Mouse (Mus musculus) brain, embryonic 14.5 days (tissue): ENCODE measurements around the gene Hs3st6.

Experiments used
- CTCF ChIP-seq: fragments of 200-500 bp; IDR thresholded peaks from 2 replicates; pipeline ENCODE4 v1.5.1; 2012; ENCODE audit warnings: inconsistent platforms, mild to moderate bottlenecking, moderate library complexity, borderline replicate concordance; ENCODE audit not compliant: insufficient read depth, insufficient read length; ENCODE audit errors: extremely low read depth
- POLR2A ChIP-seq: fragments of 200-500 bp; IDR thresholded peaks from 2 replicates; pipeline ENCODE4 v1.6.1; 2012; ENCODE audit warnings: mild to moderate bottlenecking, inconsistent platforms, borderline replicate concordance; ENCODE audit not compliant: poor library complexity, insufficient read depth, insufficient read length, severe bottlenecking; ENCODE audit errors: extremely low read depth

GRCm38 (mm10) chr17:24706982-24707800 is 45.6 kb upstream of the Hs3st6 start, which contains the start of gene Tbl3:
- TF ChIP-seq POLR2A (peak; percentile 44; the same call in 1 of the 2 replicates), CTCF (no peak)
